Mouse (Mus musculus): Measurements from ENCODE around the gene Pld3.

Pld3 gene

DNA sequence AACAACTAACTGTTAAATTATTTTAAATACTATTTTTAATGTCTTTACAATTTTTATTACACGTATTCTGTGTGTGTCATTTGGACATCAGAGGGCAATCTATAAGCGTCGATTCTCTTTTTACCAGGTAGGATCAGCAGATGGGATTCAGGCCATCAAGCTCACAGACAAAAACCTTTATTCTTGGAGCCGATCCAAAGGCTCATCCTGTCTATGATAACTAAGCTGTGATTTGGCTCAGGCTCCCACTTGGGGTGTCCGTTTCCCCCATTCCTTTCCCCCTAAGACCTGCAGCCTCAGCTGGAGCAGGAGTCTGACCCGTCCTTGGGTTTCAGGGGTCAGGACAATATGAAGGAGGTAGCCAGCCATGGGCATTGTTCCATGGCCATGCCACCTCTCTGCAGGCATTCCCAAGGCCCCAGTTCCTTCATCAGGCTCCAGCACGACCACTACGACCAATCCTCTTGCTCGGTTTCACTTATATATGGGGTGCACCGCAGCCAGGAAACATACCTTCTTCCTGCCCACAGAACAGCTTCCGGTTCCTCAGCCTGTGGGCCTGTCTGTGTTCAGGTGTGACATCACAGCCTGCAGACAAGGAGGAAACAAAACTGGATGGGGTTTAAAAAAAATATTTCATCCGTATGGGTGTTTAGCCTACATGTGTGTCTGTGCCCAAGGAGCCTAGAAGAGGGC, 8.2 kb downstream of the Pld3 start:
- Histone ChIP-seq H3K36me3 (ENCODE audit: insufficient read depth, low read length) (peaks cover 43% of the 10 kb centered on the region), H3K4me1 (replicated peaks; ENCODE audit: low read depth, low read length) (peaks cover 65% of the 10 kb centered on the region), H3K27me3 (ENCODE audit: insufficient read depth, low read length) (no peaks in the 10 kb centered on the region), H3K9me3 (ENCODE audit: low read length) (no peaks in the 10 kb centered on the region), H3K4me3 (replicated peaks; ENCODE audit: low read length) (no peak overlapping the region)
- TF ChIP-seq CTCF (conservative IDR thresholded peaks at IDR 0.05; ENCODE audit: low read length) (no peak), POU5F1 (IDR thresholded peaks at IDR 0.05; ENCODE audit: borderline replicate concordance, low read length) (no peak), NANOG (IDR thresholded peaks at IDR 0.05; ENCODE audit: borderline replicate concordance, low read length) (no peak)

DNA sequence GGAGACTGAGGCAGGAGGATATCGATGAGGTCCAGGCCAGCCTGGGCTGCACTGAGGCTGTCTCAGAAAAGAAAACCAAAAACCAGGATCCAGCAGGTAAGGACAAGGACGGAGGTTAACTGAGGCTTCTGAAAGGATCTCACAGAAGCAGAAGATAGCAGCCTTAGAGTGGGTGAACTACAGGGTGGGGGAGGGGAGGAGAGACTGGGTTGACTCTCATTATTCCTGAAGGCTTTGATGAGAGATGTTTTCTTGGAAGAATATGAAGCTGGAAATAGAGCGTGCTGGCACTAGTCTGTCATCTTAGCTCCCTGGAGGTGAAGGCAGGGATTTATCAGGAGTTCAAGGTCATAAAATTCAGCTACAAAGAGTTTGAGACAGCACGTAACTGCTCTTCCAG, 9.2 kb downstream of the Pld3 start:
- no peak overlapping the region for H3K4me3 ChIP-seq (replicated peaks; ENCODE audit: low read length)
- TF ChIP-seq NANOG (IDR thresholded peaks at IDR 0.05; ENCODE audit: borderline replicate concordance, low read length), result no peak
- no peak for TF ChIP-seq CTCF (conservative IDR thresholded peaks at IDR 0.05; ENCODE audit: low read length)
- TF ChIP-seq POU5F1 (IDR thresholded peaks at IDR 0.05; ENCODE audit: borderline replicate concordance, low read length), result no peak
- H3K36me3 ChIP-seq (ENCODE audit: insufficient read depth, low read length), result peaks cover 53% of the 10 kb centered on the region
- no peaks in the 10 kb centered on the region for H3K27me3 ChIP-seq (ENCODE audit: insufficient read depth, low read length)
- peaks cover 64% of the 10 kb centered on the region for H3K4me1 ChIP-seq (replicated peaks; ENCODE audit: low read depth, low read length)
- no peaks in the 10 kb centered on the region for H3K9me3 ChIP-seq (ENCODE audit: low read length)

DNA sequence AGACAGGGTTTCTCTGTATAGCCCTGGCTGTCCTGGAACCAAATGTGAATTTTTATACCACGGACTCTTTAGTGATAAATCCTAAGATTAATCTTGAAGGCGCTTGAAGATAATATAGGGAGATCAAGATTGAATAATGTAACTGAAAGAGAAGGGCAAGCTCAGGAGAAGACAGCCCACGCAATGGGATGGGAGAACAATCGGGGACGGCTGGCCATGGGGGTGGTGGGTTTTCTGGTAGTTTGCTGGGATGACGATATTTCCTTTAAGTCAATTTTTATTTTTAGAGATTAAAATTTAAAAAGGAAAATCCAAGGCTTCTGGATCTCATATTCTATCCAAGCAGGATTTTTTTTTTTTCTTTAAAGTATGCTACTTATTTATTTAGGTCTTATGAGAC, 10.0 kb downstream of the Pld3 start:
- H3K27me3 ChIP-seq (ENCODE audit: insufficient read depth, low read length), result no peaks in the 10 kb centered on the region
- no peak for TF ChIP-seq CTCF (conservative IDR thresholded peaks at IDR 0.05; ENCODE audit: low read length)
- no peak for TF ChIP-seq NANOG (IDR thresholded peaks at IDR 0.05; ENCODE audit: borderline replicate concordance, low read length)
- TF ChIP-seq POU5F1 (IDR thresholded peaks at IDR 0.05; ENCODE audit: borderline replicate concordance, low read length), result no peak
- peak overlapping the region; percentile 78 for H3K4me3 ChIP-seq (replicated peaks; ENCODE audit: low read length)
- peaks cover 67% of the 10 kb centered on the region for H3K4me1 ChIP-seq (replicated peaks; ENCODE audit: low read depth, low read length)
- H3K9me3 ChIP-seq (ENCODE audit: low read length), result no peaks in the 10 kb centered on the region
- H3K36me3 ChIP-seq (ENCODE audit: insufficient read depth, low read length), result peaks cover 61% of the 10 kb centered on the region

DNA sequence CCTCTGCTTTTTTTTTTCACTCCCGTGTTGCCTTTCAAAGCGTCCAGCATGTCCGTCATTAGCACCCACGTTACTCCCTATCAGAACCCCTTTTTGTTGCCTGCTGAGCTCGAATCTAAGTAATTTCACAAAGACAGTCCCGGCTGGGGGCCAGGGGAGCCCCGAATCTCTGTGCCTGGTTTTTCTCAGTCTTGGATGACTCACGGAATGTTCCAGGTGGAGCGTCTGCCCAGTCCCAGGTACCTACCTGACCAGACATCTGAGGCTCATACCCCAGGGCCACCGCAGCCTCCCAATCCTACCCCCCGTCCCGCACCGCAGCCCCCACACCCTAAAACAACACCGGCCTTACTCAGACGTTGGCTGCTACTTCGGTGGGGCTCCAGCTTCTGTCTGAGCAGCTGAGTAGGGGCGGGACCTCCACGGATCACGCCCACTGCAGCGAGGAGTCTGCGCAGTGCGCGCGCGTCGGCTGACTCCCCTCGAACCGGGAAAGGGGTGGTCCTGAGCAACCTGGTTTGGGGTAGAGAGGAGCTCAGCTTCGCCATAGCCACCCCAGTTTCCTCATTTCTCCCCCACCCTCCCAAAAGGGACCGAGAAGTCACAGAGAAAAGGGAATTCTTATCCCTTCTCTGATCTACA, 10.5 kb downstream of the Pld3 start:
- no peaks in the 10 kb centered on the region for H3K9me3 ChIP-seq (ENCODE audit: low read length)
- no peaks in the 10 kb centered on the region for H3K27me3 ChIP-seq (ENCODE audit: insufficient read depth, low read length)
- peaks cover 67% of the 10 kb centered on the region for H3K4me1 ChIP-seq (replicated peaks; ENCODE audit: low read depth, low read length)
- no peak for TF ChIP-seq NANOG (IDR thresholded peaks at IDR 0.05; ENCODE audit: borderline replicate concordance, low read length)
- TF ChIP-seq POU5F1 (IDR thresholded peaks at IDR 0.05; ENCODE audit: borderline replicate concordance, low read length), result no peak
- TF ChIP-seq CTCF (conservative IDR thresholded peaks at IDR 0.05; ENCODE audit: low read length), result no peak
- peak overlapping the region; percentile 78 for H3K4me3 ChIP-seq (replicated peaks; ENCODE audit: low read length)
- H3K36me3 ChIP-seq (ENCODE audit: insufficient read depth, low read length), result peaks cover 61% of the 10 kb centered on the region

DNA sequence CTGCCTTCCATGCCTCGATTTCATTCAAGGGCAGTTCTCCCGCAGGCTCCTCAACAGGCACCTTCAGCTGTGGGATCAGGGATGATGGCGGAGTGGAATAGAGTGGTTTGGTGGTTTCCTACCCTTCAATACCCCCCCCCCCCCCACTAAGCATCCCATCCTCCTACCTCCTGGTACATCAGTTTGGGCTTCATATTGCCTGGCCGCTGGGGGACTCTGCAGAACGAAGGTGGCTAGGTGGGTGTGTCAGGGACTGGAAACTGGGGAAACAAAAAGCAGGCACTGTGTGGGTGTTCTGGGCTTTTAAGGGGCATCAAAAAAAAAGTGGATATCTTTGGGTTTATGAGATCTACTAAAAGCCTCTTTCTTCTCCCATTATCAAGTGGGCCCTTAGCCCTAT, 11.1 kb downstream of the Pld3 start:
- no peak for TF ChIP-seq CTCF (conservative IDR thresholded peaks at IDR 0.05; ENCODE audit: low read length)
- TF ChIP-seq NANOG (IDR thresholded peaks at IDR 0.05; ENCODE audit: borderline replicate concordance, low read length), result no peak
- TF ChIP-seq POU5F1 (IDR thresholded peaks at IDR 0.05; ENCODE audit: borderline replicate concordance, low read length), result no peak
- H3K9me3 ChIP-seq (ENCODE audit: low read length), result no peaks in the 10 kb centered on the region

DNA sequence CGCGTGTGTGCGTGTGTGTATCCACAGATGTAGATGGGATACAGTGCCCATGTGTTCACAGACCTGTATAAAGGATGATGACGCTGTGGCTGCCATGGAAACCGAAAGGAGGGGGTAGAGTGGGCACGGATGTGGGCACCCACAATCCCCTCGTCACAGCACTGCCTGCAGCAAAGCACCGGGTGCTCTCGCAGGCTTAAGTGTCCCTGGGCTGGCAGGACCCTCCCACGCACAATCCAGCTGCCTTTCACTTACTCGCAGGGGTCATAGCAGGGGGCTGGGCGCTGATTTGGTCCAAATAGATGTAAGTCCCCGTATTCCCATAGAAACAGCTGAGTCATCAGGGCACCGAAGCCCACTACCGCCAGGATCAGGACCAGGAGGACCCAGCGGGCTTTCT, 11.6 kb downstream of the Pld3 start:
- TF ChIP-seq NANOG (IDR thresholded peaks at IDR 0.05; ENCODE audit: borderline replicate concordance, low read length), result no peak
- Histone ChIP-seq H3K4me3 (replicated peaks; ENCODE audit: low read length) (peak overlapping the region; percentile 78), H3K9me3 (ENCODE audit: low read length) (no peaks in the 10 kb centered on the region), H3K27me3 (ENCODE audit: insufficient read depth, low read length) (no peaks in the 10 kb centered on the region), H3K36me3 (ENCODE audit: insufficient read depth, low read length) (peaks cover 65% of the 10 kb centered on the region), H3K4me1 (replicated peaks; ENCODE audit: low read depth, low read length) (peaks cover 66% of the 10 kb centered on the region)

More for the DNA sequence above, 11.1 kb downstream of the Pld3 start:
- H3K27me3 ChIP-seq (ENCODE audit: insufficient read depth, low read length), result no peaks in the 10 kb centered on the region
- peak overlapping the region; percentile 78 for H3K4me3 ChIP-seq (replicated peaks; ENCODE audit: low read length)
- H3K36me3 ChIP-seq (ENCODE audit: insufficient read depth, low read length), result peaks cover 65% of the 10 kb centered on the region
- peaks cover 68% of the 10 kb centered on the region for H3K4me1 ChIP-seq (replicated peaks; ENCODE audit: low read depth, low read length)

DNA sequence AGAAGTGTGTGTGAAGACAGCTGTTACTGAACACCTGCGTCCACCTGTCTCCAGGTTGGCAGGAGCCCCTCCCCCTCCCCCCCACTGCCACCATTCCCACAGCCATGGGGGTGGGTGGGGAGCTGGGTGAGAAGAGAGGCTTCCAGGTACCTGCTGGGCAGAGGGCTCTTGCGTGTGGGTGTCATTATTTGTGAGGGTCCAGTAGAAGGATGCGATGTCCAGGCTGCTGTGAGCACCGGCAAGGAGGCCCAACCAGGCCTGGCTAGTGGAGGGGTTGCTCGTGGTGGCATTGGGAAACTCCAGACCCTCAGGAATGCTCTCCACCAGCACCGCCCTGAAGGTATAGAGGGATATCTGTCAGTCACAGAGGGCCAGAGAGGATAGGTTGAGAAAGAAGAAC, 12.1 kb downstream of the Pld3 start:
- peaks cover 66% of the 10 kb centered on the region for H3K4me1 ChIP-seq (replicated peaks; ENCODE audit: low read depth, low read length)
- H3K36me3 ChIP-seq (ENCODE audit: insufficient read depth, low read length), result peaks cover 66% of the 10 kb centered on the region
- H3K27me3 ChIP-seq (ENCODE audit: insufficient read depth, low read length), result no peaks in the 10 kb centered on the region
- TF ChIP-seq NANOG (IDR thresholded peaks at IDR 0.05; ENCODE audit: borderline replicate concordance, low read length) (no peak), CTCF (conservative IDR thresholded peaks at IDR 0.05; ENCODE audit: low read length) (no peak), POU5F1 (IDR thresholded peaks at IDR 0.05; ENCODE audit: borderline replicate concordance, low read length) (no peak)
- no peaks in the 10 kb centered on the region for H3K9me3 ChIP-seq (ENCODE audit: low read length)
- H3K4me3 ChIP-seq (replicated peaks; ENCODE audit: low read length), result peak overlapping the region; percentile 78

DNA sequence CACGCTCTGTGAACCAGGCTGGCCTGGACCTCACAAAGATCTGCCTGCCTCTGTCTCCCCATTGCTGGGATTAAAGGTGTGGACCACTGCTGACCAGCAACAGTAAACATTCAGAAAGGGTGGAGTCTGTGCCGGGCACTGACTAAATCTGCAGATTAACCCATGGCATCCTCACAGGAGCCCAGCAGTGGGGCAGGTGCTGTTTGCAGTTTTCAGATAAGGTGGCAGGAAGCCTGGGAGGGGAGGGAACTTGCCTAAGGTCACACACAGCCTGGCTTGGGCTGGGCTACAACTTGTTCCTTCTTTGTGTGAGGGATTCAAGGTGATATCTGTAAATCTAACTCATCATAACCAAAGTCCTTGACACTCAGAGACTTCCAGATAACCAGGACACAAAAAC, 12.5 kb downstream of the Pld3 start:
- no peak for TF ChIP-seq CTCF (conservative IDR thresholded peaks at IDR 0.05; ENCODE audit: low read length)
- no peak for TF ChIP-seq NANOG (IDR thresholded peaks at IDR 0.05; ENCODE audit: borderline replicate concordance, low read length)
- TF ChIP-seq POU5F1 (IDR thresholded peaks at IDR 0.05; ENCODE audit: borderline replicate concordance, low read length), result no peak
- no peaks in the 10 kb centered on the region for H3K27me3 ChIP-seq (ENCODE audit: insufficient read depth, low read length)
- H3K36me3 ChIP-seq (ENCODE audit: insufficient read depth, low read length), result peaks cover 70% of the 10 kb centered on the region
- H3K4me1 ChIP-seq (replicated peaks; ENCODE audit: low read depth, low read length), result peaks cover 66% of the 10 kb centered on the region
- H3K9me3 ChIP-seq (ENCODE audit: low read length), result no peaks in the 10 kb centered on the region
- H3K4me3 ChIP-seq (replicated peaks; ENCODE audit: low read length), result no peak overlapping the region
